Mouse (Mus musculus): ENCODE measurements at regions not wholly inside any gene's neighbourhood (a gene's known extent, or its start where the extent isn't known, plus 50 kb on each side); places are given as distances from the start of the nearest gene placed in this dataset.

- TF ChIP-seq GATA1 (IDR thresholded peaks at IDR 0.05; ENCODE audit: borderline replicate concordance, low read length) (no peak), FLI1 (IDR thresholded peaks at IDR 0.05; ENCODE audit: low read length) (no peak)
Measured at GRCm38 (mm10) chr4:8984059-8984606, 745.3 kb upstream of the Car8 start.

Data from megakaryocyte, embryonic 14.5 days (primary cell).